Mouse (Mus musculus) MEL (cell line): Measurements from ENCODE around the gene Pp2d1. TPM values are rescaled to one million over a fixed set of nuclear protein-coding genes. Genes with fewer than 3 reads are reported as not detected.

Experiments
- DNase-seq: peaks from one replicate; pipeline ENCODE4 v3.0.0; 2011; ENCODE audit warnings: low read depth, low spot score
- H3K27ac ChIP-seq: 2 replicates; pipeline ENCODE4 v1.5.1; 2012; ENCODE audit warnings: low read depth, mild to moderate bottlenecking, control low read depth, low read length, moderate library complexity; ENCODE audit not compliant: control insufficient read depth
- H3K27me3 ChIP-seq, 2 experiments: fragments of 150-350 bp in 1 of 2; sonication (generic) in 1 of 2; 2 replicates each; pipeline ENCODE4 v1.6.1; 2012; ENCODE audit warnings: low read length in 2 of 2, mild to moderate bottlenecking in 2 of 2, improper control_type of control experiment in 1 of 2, moderate library complexity in 1 of 2; ENCODE audit not compliant: insufficient read depth in 2 of 2, control insufficient read depth in 1 of 2
- H3K36me3 ChIP-seq, 2 experiments: 2 replicates each; pipeline ENCODE4 v1.6.1; 2012 to 2014; ENCODE audit warnings: low read length in 2 of 2, improper control_type of control experiment in 1 of 2, inconsistent platforms in 1 of 2, mild to moderate bottlenecking in 1 of 2; ENCODE audit not compliant: insufficient read depth in 2 of 2, control insufficient read depth in 1 of 2
- H3K4me1 ChIP-seq, 2 experiments: fragments of 150-350 bp in 1 of 2; sonication (generic) in 1 of 2; 2 replicates each; pipeline ENCODE4 v1.6.1; 2012; ENCODE audit warnings: low read length in 2 of 2, improper control_type of control experiment in 1 of 2, mild to moderate bottlenecking in 1 of 2; ENCODE audit not compliant: insufficient read depth in 2 of 2, control insufficient read depth in 1 of 2
- H3K4me3 ChIP-seq, 2 experiments: fragments of 150-350 bp in 1 of 2; sonication (generic) in 1 of 2; 2 replicates each; pipeline ENCODE4 v1.5.1; 2012; ENCODE audit warnings: low read depth in 2 of 2, low read length in 2 of 2, mild to moderate bottlenecking in 2 of 2, moderate library complexity in 2 of 2, control low read depth in 1 of 2, improper control_type of control experiment in 1 of 2; ENCODE audit not compliant: control insufficient read depth in 1 of 2, insufficient read depth in 1 of 2
- H3K79me2 ChIP-seq: 2 replicates; pipeline ENCODE4 v1.6.1; 2012; ENCODE audit warnings: mild to moderate bottlenecking, low read length, moderate library complexity; ENCODE audit not compliant: control insufficient read depth, poor library complexity, insufficient read depth
- H3K9ac ChIP-seq: 2 replicates; pipeline ENCODE4 v1.6.1; 2012; ENCODE audit warnings: low read depth, mild to moderate bottlenecking, control low read depth, low read length, moderate library complexity; ENCODE audit not compliant: control insufficient read depth, poor library complexity, severe bottlenecking
- H3K9me3 ChIP-seq: fragments of 150-350 bp; sonication (generic); replicated peaks from 2 replicates; pipeline ENCODE4 v1.6.1; 2012; ENCODE audit warnings: mild to moderate bottlenecking, low read length, improper control_type of control experiment, moderate library complexity; ENCODE audit not compliant: insufficient read depth
- ELF1 ChIP-seq: IDR thresholded peaks from 2 replicates; pipeline ENCODE4 v1.6.1; 2014; ENCODE audit warnings: low read depth, mild to moderate bottlenecking, inconsistent platforms, low read length, improper control_type of control experiment, moderate library complexity
- ETS1 ChIP-seq: IDR thresholded peaks from 2 replicates; pipeline ENCODE4 v1.6.1; 2012; ENCODE audit warnings: low read depth, mild to moderate bottlenecking, inconsistent platforms, low read length, improper control_type of control experiment, moderate library complexity
- GABPA ChIP-seq: IDR thresholded peaks from 2 replicates; pipeline ENCODE4 v1.6.1; 2012; ENCODE audit warnings: low read depth, mild to moderate bottlenecking, inconsistent platforms, low read length, improper control_type of control experiment, moderate library complexity
- JUND ChIP-seq: IDR thresholded peaks from 2 replicates; pipeline ENCODE4 v1.6.1; 2011; ENCODE audit warnings: low read depth, mild to moderate bottlenecking, improper control_type of control experiment, low read length
- MAFK ChIP-seq: IDR thresholded peaks from 2 replicates; pipeline ENCODE4 v1.6.1; 2011; ENCODE audit warnings: low read depth, mild to moderate bottlenecking, low read length, improper control_type of control experiment, borderline replicate concordance
- MXI1 ChIP-seq: IDR thresholded peaks from 2 replicates; pipeline ENCODE4 v1.6.1; 2011; ENCODE audit warnings: mild to moderate bottlenecking, low read depth, low read length, improper control_type of control experiment
- MYB ChIP-seq: IDR thresholded peaks from 2 replicates; pipeline ENCODE4 v1.6.1; 2011; ENCODE audit warnings: mild to moderate bottlenecking, low read depth, low read length, improper control_type of control experiment
- MYC ChIP-seq: IDR thresholded peaks from 2 replicates; pipeline ENCODE4 v1.6.1; 2011; ENCODE audit warnings: low read depth, mild to moderate bottlenecking, low read length, improper control_type of control experiment, moderate library complexity
- NELFE ChIP-seq: IDR thresholded peaks from 2 replicates; pipeline ENCODE4 v1.6.1; 2011; ENCODE audit warnings: low read depth, low read length, improper control_type of control experiment
- POLR2A ChIP-seq, 2 experiments: IDR thresholded peaks; 2 replicates each; pipeline ENCODE4 v1.6.1; 2011 to 2012; ENCODE audit warnings: low read length in 2 of 2, mild to moderate bottlenecking in 2 of 2, control low read depth in 1 of 2, improper control_type of control experiment in 1 of 2, low read depth in 1 of 2, moderate library complexity in 1 of 2; ENCODE audit not compliant: control insufficient read depth in 1 of 2, insufficient read depth in 1 of 2, poor library complexity in 1 of 2
- POLR2AphosphoS5 ChIP-seq: IDR thresholded peaks from 2 replicates; pipeline ENCODE4 v1.6.1; 2012; ENCODE audit warnings: low read depth, borderline replicate concordance, mild to moderate bottlenecking, inconsistent platforms, low read length, moderate library complexity, mixed read lengths
- RAD21 ChIP-seq: IDR thresholded peaks from 2 replicates; pipeline ENCODE4 v1.6.1; 2011; ENCODE audit warnings: mild to moderate bottlenecking, low read depth, low read length, improper control_type of control experiment
- SMC3 ChIP-seq: IDR thresholded peaks from 2 replicates; pipeline ENCODE4 v1.6.1; 2011; ENCODE audit warnings: low read depth, low read length, improper control_type of control experiment
- TBP ChIP-seq: IDR thresholded peaks from 2 replicates; pipeline ENCODE4 v1.8.0; 2011; ENCODE audit warnings: low read depth, low read length, improper control_type of control experiment
- TCF12 ChIP-seq: IDR thresholded peaks from 2 replicates; pipeline ENCODE4 v1.6.1; 2014; ENCODE audit warnings: low read depth, mild to moderate bottlenecking, inconsistent platforms, low read length, improper control_type of control experiment, moderate library complexity
- UBTF ChIP-seq: IDR thresholded peaks from 2 replicates; pipeline ENCODE4 v1.6.1; 2012; ENCODE audit warnings: low read depth, mild to moderate bottlenecking, inconsistent platforms, low read length, improper control_type of control experiment, moderate library complexity, borderline replicate concordance; ENCODE audit not compliant: insufficient read depth
- USF1 ChIP-seq: IDR thresholded peaks from 2 replicates; pipeline ENCODE4 v1.6.1; 2014; ENCODE audit warnings: low read depth, mild to moderate bottlenecking, inconsistent platforms, low read length, improper control_type of control experiment, moderate library complexity
- USF2 ChIP-seq, 2 experiments: IDR thresholded peaks; 2 replicates each; pipeline ENCODE4 v1.6.1; 2011 to 2012; ENCODE audit warnings: improper control_type of control experiment in 2 of 2, low read length in 2 of 2, borderline replicate concordance in 1 of 2, inconsistent platforms in 1 of 2, low read depth in 1 of 2, mild to moderate bottlenecking in 1 of 2; ENCODE audit not compliant: insufficient read depth in 1 of 2
- ZKSCAN1 ChIP-seq: IDR thresholded peaks from 2 replicates; pipeline ENCODE4 v1.6.1; 2012; ENCODE audit warnings: low read depth, mild to moderate bottlenecking, inconsistent platforms, low read length, improper control_type of control experiment, moderate library complexity
- ZMIZ1 ChIP-seq: IDR thresholded peaks from 2 replicates; pipeline ENCODE4 v1.6.1; 2012; ENCODE audit warnings: low read depth, mild to moderate bottlenecking, inconsistent platforms, low read length, improper control_type of control experiment, moderate library complexity
- ZNF384 ChIP-seq: IDR thresholded peaks from 2 replicates; pipeline ENCODE4 v1.6.1; 2012; ENCODE audit warnings: low read depth, mild to moderate bottlenecking, inconsistent platforms, low read length, improper control_type of control experiment
- polyA plus RNA-seq, 2 experiments: library from polyadenylated mRNA; stranded (reverse) in 1 of 2; unstranded in 1 of 2; fragments of >175 nt in 1 of 2; fragments of >200 nt in 1 of 2; gene quantifications; 2 replicates each; pipeline versions ENCODE4 v1.2.1 to v1.2.4; 2012; ENCODE audit warnings: low replicate concordance in 2 of 2, low read depth in 1 of 2; ENCODE audit not compliant: insufficient read length in 2 of 2, insufficient read depth in 1 of 2, missing spikeins in 1 of 2
- total RNA-seq: library from RNA; depleted of rRNA; stranded (reverse); fragments of 300-350 nt; gene quantifications from 2 replicates; pipeline ENCODE4 v1.2.3, GENCODE M21; 2012

Pp2d1 gene
- total and polyA plus RNA-seq, 3 experiments: 0.04 to 0.08 TPM; not detected in 1

DNA sequence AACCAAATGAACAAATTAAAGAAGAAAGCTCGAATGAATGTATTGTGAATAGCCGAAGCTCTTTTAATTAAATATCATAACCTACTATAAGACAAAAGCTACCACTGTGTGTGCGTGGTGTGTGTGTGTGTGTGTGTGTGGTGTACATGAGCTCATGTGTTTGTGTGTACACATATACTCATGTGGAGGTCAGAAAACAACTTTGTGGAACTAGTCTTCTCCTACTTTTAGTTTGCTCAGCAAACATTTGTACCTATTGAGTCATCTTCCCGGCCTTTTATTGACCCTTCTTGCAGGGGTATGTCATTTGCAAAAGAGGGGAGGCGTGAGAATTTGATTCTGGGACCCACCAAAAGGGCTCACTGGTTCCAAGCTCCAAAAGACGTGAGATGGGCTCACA lies 39.0 kb upstream of the Pp2d1 start:
- Histone ChIP-seq H3K9me3 (no peaks in the 10 kb centered on the region), H3K4me3 (no peak overlapping the region), H3K27me3 (no peaks in the 10 kb centered on the region), H3K9ac (no peak overlapping the region), H3K4me1 (peaks cover 22 to 30% of the 10 kb centered on the region in 2 experiments), H3K27ac (no peak overlapping the region), H3K36me3 (peaks cover 2 to 34% of the 10 kb centered on the region in 2 experiments; a peak in 3 of 4 replicates), H3K79me2 (peaks cover 18% of the 10 kb centered on the region)
- TF ChIP-seq ZKSCAN1 (no peak), MYC (no peak), ZNF384 (no peak)
- no peak for DNase-seq

- peaks cover 2 to 29% of the 10 kb centered on the region in 2 experiments; a peak in 3 of 4 replicates for H3K36me3 ChIP-seq
- H3K4me3 ChIP-seq: no peak overlapping the region
- H3K27ac ChIP-seq: no peak overlapping the region
- peak; percentile 31 for DNase-seq
- peaks cover 17% of the 10 kb centered on the region for H3K79me2 ChIP-seq
- TF ChIP-seq SMC3 (no peak), NELFE (no peak), TCF12 (no peak), ZKSCAN1 (no peak), POLR2A (IDR thresholded peaks at IDR 0.05; ENCODE audit: control insufficient read depth in 1 of 2, insufficient read depth in 1 of 2, low read depth in 1 of 2, low read length in 2 of 2, poor library complexity in 1 of 2) (no peak), TBP (no peak), POLR2AphosphoS5 (no peak), GABPA (no peak), UBTF (no peak), MYC (no peak), MAFK (no peak), USF1 (no peak), RAD21 (no peak), MYB (no peak), MXI1 (no peak), ELF1 (no peak), JUND (no peak), ETS1 (no peak), ZMIZ1 (no peak), USF2 (IDR thresholded peaks at IDR 0.05; ENCODE audit: borderline replicate concordance in 1 of 2, insufficient read depth in 1 of 2, low read depth in 1 of 2, low read length in 2 of 2) (no peak)
- H3K4me1 ChIP-seq: peaks cover 17 to 25% of the 10 kb centered on the region in 2 experiments
- no peaks in the 10 kb centered on the region for H3K9me3 ChIP-seq
- H3K27me3 ChIP-seq: no peaks in the 10 kb centered on the region
- H3K9ac ChIP-seq: no peak overlapping the region
These were observed 38.5 kb upstream of the Pp2d1 start for GRCm38 (mm10) chr17:53577754-53578153.
